Mouse (Mus musculus) kidney, postnatal 14 days (tissue): ENCODE results near the gene Tbc1d22b.

ENCODE experiments used
- DNase-seq: peaks from one replicate; pipeline ENCODE4 v3.0.0; 2022; ENCODE audit warnings: mixed read lengths

Gene Tbc1d22b

DNA sequence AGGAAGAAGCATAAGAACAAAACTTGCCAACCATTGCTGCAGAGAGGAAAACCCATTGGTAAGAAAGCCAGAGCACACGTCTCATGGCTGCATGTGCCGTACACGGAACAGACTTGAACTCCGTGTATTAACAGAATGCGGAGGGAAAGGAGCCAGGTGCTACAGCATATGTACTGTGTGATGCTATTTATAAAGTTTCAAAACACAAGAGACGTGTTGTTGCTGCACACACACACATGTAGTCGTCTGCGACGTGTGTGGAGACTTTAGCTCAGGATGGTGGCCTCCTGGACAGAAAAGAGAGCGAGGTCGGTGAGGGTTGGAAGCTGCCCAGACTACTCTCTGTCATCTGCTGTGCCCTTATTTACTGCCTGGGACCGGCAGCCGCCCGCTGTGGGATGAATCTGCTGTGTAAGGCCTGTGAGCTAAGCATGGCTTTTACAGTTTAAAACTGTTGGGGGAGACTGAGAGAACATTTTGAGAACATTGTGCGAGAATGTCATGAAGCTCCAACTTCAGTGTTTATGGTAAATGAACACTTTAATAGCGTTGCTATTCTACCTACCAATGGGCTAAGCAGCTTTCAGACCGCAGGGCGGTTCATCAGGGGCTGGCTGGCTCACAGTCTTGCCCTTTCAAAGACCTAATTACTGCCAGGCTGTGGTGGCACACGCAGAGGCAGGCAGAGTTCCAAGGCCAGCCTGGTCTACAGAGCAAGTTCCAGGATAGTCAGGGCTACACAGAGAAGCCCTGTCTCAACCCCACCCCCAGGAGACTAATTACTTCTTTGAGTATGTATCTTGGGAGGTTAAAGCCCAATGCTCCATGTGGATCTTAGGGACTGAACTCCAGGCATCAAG, 6.5 kb upstream of the Tbc1d22b start:
- no peak for DNase-seq

DNA sequence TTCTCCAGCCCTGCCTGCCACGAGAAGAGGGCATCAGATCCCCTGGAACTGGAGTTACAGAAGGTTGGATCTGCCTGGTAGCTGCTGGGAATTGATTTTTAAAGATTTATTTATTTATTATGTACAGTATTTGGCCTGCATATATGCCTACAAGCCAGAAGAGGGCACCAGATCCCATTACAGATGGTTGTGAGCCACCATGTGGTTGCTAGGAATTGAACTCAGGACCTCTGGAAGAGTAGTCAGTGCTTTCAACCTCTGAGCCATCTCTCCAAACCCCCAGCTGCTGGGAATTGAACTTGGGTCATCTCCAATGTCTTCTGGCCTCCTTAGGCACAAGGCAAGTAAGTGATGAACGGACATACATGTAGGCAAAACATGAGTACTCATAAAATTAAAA, 5.5 kb upstream of the Tbc1d22b start:
- DNase-seq: no peak

DNA sequence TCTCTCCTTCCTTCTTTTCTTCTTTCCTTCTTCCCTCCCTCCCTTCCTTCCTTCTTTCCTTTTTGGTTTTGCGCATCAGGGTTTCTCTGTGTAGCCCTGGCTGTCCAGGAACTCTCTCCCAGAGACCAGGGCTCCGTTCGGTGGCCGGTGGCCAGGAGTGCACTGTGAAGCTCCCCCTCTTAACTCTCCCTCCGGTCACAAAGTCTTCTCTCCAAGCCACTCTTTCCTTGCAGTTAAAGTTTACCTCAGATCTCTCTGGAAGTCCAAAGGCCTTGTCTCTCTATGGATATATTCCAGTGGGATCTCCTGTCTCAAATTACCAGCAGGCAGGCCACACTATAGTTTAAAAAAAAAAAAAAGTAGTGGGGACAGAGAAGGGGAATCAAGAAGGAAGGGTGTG, 4.3 kb upstream of the Tbc1d22b start:
- DNase-seq: peak; percentile 54

DNA sequence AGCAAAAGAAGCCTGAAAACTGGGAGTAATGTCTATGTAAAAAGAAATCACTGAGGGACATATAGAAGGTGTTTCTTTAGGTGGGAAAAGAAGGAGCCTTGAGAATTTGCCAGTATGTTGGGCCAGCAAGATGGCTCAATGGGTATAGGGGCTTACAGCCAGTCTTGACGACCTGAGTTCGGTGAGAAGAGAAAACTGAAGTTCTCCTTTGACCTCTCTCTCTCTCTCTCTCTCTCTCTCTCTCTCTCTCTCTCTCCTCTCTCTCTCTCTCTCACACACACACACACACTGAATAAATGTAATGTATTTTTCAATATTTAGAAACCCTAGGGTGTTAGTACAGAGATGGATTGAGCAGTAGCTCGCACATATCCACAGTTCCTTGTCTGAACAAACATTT, 1.1 kb upstream of the Tbc1d22b start:
- no peak for DNase-seq

DNA sequence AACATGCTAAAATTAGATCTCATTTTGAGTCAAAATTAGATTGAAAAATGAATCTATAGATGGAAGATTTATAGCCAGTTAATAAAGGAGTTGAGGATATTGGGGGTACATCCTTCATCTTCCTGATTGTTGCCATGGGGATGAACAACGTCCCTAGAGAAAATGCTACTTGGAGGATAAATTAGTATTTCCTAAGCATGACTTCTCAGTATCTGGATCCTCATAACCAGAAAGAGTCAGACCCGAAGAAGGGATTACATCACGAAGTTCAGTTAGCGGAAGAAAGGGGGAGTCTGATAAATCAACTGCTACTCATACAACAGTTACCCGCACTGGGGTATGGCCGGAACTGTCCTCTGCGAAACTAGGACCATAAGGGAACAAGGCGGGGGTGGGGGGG, 591 bp upstream of the Tbc1d22b start:
- no peak for DNase-seq

DNA sequence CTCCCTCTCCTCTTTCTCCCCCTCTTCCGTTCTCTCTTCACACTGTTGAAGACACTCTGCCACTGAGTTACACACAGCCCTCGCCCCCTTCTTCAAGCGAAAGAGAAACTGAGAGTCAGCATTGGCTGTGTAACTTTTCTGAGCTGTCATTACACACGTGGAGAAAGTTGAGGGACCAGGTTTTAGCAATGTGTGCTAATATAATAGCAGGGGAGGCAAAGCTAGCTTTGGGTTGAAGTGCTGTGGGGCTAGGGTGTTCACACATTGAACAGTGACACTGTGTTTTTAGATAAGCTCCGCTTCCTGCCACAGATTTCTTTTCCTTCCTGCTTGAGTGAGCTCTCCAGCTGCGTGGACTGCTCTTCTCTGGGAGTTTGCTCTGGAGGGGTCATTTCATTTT, 1.4 kb downstream of the Tbc1d22b start:
- no peak for DNase-seq

DNA sequence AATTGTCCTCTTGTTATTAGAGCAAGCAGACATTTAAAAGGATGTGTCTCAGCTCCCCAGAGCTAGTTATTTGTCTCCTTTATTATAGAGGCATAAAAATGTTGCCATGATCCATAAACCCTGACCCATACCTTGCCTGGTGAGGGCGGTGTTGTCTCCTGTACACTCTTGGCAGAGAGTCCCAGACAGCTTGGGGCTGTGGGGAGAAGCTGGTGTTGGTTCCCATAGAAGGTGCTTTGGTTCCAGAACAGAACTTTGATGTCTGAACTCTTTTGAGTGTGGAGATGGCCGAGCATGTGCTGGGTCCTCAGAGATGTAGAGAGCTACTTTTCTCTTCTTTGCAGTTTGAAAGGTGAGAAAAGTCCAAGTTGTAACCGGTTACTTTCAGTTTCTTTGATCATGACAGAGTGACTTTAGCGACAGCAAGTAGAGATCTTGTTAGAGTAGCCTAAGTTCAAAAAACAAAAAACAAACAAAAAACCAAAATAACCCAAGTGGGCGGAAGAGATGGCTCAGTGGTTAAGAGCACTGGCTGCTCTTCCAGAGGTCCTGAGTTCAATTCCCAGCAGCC, 2.7 kb downstream of the Tbc1d22b start, which contains the start of gene Tmem217:
Gene Tmem217, minus strand, starts transcription at position 224 of the 571 bp plus-strand sequence.
- DNase-seq: no peak

DNA sequence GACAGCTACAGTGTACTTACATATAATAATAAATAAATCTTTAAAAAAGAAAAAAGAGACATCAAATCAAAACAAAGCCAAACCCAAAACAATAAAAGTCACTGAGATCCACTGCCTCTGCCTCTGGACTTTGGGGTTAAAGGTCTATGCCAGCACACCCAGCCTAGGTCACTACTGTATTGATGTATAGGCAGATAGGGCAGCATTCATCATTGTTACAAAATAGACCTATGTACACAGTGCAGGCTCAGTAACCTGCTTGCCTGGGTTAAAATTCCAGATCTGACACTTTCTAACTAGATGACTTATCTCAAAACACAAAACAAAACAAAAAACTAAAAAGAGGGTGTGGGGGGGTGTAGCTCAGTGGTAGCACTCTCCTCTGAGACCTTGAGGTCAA, 4.6 kb downstream of the Tbc1d22b start:
- no peak for DNase-seq

DNA sequence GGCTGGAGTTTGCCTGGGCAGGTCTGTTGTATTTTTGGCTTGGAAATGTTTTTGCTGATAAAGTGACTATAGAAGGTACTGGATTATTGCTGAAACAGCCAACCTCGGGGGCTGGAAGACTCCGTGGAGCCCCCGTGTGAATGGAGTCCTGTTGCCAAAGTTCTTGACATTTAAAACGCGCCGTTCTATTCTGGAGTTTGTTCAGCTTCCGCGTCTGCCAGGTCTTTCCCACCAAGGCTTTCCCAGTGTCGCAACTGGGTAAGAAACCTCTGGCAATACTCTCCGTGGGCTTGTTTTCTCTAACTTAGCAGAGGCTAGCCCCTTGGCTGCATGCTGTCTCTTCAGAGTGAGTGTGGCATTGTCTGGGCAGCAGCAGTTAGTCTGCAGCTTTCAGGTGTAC, 6.9 kb downstream of the Tbc1d22b start:
- DNase-seq: no peak

DNA sequence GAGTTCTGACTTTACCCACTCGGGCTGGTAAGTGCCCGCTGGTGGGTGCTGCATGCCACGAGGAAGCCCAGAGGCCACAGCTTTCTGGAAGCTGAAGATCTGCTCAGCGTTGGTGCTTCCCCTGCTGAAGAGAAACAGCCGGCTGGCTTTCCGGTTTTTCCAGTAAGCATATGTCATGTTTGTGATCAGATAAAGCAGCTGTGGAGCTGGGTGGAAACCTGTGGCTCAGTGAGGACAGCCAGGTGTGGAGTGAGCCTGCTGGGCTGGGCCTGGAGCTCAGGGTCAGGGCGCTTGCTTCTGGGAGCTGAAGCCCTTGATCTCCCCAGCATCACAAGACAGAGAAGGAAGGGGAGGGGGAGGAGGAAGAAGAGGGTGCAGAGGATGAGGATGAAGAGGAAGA, 7.3 kb downstream of the Tbc1d22b start:
- no peak for DNase-seq

DNA sequence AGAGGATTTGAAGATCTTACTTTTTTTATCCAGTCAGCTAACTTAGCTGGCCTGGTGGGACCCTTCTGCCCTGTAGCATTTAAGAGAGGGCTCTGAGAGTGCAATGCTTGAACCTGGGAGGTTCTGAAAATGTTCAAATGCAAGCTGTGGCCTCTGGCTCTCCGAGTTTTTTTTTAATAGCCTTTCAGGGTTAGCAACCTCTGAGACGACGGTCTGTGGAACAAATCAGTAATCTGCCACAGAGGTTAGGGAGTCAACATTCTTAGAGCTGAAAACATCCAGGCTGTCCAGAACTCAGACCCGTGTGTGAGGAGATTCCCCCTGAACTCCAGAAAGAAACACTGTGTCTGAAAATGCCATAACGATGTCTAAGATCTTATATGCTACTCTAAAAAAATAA, 8.9 kb downstream of the Tbc1d22b start:
- peak; percentile 47 for DNase-seq

DNA sequence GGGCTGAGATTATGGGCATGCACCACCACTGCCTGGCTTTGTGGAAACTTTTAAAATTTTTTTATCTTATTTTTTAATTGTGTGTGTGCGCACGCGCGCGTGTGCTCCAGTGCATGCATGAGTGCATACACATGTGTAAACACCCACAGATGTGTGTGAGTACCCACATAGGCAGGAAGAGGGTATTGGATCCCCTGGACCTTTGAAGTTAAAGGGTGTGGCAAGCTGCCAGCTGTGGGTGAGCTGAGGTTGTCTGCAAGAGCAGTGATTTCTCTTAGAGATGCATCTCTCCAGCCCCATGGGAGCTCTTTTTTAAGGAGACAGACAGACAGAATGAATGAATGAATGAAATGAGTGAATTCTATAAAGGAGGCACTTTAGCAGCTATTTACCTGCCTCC, 15.9 kb downstream of the Tbc1d22b start:
- no peak for DNase-seq

DNA sequence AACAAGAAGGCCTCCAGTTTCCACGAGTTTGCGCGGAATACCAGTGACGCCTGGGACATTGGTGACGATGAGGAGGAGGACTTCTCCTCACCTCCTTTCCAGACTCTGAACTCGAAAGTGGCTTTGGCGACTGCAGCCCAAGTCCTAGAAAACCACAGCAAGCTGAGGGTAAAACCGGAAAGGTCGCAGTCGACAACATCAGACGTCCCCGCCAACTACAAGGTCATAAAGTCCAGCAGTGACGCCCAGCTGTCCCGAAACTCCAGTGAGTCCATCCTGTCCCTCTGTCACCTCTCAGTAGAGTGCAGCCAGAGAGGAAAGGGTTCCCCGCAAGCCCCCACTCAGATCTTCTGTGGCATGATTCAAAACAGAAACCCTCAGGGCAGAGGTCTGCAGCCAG, 18.9 kb downstream of the Tbc1d22b start:
- DNase-seq: peak; percentile 22

DNA sequence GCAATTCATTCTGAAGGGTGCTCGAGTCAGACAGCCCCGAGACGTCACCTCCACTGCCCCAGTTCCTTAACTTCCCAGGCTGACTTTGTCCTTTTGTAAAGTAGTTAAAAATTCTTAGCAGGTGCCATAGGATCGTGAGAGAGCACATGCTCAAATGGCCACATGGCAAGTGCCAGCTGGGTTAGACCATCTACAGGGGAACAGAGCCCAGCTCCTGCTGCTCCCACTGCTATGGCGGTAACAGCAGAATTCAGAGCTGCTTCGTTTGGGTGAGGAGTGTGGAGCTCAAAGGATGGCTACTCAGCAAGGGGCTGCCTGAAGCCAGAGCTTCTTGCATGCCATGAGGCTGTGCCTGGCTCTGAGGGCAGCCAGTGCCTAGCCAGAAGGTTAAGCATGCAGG, 20.2 kb downstream of the Tbc1d22b start:
- no peak for DNase-seq

DNA sequence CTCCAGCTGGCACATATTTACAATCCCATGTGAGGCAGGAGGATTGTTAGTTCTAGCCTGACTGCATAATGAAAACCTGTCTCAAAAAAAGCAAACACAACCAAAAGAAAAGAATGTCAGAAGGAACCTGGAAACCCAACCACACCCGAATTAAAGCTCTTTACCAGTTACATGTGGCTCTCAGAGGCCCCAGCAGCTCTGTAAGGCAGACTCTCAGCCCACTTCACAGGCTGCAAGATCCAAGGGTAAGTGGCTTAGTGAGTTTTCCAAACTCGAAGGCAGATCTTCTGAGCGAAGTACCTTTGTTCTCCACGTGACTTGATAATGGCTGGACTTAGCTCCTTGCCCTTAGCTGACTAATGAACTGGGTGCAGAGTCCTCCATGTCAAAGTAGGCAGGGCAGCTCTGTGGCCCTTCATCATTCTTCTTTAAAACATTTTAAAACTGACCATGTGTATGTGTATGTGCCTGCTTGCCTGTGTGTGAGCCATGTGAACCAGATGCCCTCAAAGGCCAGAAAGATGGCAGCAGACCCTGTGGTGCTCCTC, 30.1 kb downstream of the Tbc1d22b start:
- peak; percentile 30 for DNase-seq

DNA sequence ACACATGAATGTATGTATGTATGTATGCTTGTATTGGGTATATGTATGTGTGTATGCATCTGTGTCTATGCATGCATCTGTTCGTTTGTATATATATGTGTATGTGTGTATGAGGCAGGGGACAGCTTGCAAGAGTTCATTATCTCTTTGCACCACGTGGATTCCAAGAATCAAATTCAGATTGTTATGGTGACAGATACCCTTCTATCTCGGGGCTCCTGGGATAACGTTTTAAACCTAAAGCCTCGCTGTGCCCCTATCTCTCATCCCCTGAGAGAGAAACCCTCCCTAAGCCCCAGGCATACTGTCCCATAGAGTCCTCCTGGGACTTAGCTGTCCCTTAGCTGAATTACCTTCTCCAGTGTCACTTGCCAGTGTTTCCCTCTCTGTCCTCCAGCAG, 34.0 kb downstream of the Tbc1d22b start:
- DNase-seq: no peak

DNA sequence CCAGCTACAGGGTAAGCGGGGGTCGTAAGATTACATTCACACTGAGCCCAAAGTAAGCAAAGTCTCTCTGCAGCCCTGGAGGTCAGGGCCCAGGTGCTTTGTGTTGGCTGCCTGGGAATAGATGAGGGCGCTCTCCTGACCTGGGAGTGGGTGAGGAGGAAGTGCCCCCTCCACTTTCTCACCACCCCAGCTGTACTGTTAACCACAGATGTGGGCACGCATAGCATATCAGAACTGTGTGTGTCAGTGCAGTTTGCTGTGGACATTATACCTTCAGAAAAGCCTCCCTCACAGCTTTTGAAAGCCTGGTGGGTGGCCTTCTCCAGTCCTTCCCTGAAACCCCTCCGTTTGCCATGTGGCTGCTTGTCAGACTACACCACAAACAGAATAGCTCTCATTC, 34.7 kb downstream of the Tbc1d22b start:
- DNase-seq: no peak

DNA sequence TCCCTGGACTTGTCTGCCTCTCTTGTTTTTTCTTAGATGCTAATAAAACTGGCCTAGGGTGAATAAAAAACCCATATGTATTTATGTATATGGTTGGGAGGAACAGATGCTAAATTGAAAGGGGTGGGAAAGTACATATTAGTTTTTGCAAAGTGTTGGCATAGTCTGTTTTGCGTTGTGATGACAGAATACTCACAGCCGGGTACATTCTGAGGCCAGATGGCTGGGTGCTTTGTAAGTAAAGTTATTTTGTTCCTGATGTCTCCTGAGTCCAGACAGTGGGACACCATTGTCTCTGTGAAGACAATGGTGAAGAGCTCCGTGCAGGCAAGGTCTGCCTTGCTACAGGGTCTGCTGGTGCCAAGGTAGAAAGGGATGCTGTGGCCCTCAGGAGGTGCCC, 35.2 kb downstream of the Tbc1d22b start:
- DNase-seq: no peak

DNA sequence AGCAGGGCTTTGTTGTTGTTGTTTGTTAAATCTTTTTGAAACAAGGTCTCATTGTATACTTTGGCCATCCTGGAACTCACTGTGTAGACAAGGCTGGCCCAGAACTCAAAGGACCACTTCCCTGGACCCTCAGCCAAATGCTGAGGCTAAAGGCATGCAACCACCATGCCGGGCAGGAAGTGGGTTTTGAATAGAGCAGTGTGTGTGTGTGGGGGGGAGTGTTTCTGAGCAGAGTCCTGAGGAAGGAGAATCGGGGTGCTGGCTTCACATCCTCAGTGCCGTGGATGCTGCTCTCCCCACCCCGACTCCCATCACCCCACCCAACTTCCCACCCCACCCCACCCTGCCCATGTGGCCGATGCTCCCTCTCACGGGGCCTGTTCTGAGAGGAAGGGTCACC, 35.9 kb downstream of the Tbc1d22b start:
- no peak for DNase-seq

DNA sequence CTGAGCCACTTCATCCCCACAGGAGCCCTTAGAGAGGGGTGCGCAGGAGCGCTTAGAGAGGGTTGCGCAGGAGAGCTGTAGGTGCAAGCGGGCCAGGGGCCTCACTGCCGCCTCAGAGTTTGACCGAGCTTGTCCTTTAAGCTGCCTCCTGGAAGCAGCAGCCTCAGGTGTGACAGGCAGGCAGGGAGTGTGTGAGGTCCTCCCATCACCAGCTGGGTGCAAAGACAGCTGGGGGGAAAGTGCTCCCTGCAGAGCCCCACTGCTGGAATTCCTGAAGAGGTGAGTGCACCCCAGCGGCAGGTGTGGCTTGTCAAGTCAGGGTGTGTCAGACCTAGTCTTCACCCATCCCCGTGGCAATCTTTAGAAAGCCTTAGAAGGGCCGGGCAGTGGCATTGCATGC, 37.3 kb downstream of the Tbc1d22b start:
- no peak for DNase-seq

DNA sequence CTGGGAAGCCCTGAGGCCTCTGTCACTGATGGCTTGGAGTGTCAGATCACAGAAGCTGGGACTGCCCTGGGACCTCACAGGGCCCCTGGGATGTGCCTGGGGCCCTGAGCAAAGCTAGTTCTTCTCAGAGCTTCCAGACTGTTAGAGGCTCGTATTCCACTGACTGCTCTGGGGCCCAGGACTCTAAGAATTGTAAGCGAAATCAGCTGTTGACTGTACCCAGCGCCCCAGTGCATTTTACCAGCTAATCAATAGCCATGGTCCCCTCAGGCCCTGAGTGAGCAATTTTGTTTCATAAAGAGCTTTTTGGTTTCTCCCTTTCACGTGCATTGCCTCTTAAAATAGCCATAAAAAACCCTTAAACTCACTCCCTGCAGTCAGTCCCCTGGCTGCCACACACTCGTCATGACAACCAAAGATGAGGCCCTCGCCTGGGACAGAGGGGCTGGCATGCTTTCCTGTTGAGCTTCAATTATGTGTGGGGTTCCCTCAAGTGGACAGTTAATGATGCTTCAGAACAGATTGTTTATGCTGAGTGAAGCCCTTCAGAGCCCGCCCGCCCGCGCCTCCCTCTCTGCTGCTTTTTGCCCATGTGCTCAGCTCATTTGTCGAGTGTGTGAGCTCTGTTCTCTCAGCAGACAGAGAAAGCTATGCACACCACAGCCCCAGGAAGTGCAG, 39.8 kb downstream of the Tbc1d22b start:
- no peak for DNase-seq

DNA sequence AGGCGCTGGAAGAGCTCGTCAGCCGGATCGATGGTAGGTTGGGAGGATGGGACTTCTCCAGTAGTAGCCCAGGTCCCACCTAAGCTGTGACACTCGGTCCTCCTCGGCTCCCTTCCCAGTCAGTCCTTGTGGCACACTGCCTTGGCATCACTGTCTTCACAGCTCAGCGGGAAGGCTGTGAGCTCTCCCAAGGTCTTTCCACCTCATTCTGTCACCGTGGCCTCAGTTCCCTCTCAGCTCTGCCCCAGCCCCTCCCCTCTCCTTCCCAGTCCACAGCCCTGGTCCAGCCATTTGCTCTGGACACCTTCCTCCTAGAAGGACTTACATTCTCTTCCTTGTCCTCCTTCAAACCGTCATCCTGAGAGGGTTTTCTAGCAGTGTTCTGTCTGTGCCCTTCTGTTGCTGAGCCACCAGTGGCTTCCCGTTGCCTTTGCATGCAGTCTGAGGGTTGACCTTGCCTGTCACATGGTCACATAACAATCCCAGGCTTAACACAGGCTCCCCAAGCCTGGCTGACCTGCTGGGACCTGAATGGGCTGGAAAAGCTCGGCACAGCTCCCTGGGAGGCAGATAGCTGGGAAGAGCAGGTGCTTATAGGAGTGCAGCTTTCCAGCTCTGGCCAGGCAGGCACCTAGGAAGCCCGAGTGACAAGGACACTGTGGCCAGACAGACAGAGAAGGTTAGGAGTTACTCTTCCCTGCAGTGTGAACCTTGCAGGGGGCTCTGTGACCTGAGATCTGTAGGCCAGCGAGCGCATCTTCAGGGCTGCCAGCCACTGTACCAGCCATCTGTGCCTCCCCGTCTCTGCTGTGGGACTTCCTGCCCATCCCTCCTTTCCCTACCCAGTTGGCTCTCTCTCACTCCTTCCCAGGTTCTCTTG, 46.5 kb downstream of the Tbc1d22b start:
- no peak for DNase-seq

DNA sequence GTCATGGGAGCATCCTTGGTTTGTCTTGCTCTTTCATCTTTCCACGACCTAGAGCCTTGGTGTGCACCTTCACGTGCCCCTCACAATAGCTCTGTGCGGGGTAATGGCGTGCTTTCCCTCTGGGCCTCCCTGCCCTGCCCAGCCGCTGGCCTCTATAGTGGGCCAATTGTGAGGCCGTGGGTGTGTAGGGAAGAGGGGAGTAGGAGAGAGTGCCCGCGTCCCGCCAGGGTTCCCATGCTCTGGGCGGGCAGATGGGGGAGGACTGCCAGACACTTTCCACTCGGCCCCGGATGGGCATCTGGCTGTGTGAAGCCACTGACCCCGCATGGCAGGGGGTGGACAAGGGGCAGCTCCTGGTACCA, 47.2 kb downstream of the Tbc1d22b start:
- no peak for DNase-seq
